Mouse (Mus musculus) MEL (cell line): ENCODE measurements around the gene Col6a1. TPM values are rescaled to one million over a fixed set of nuclear protein-coding genes. Genes with fewer than 3 reads are reported as not detected.

Source experiments
- MAZ ChIP-seq: IDR thresholded peaks from 2 replicates; pipeline ENCODE4 v1.6.1; 2012; ENCODE audit warnings: low read depth, mild to moderate bottlenecking, inconsistent platforms, low read length, improper control_type of control experiment
- polyA plus RNA-seq, 2 experiments: library from polyadenylated mRNA; stranded (reverse) in 1 of 2; unstranded in 1 of 2; fragments of >175 nt in 1 of 2; fragments of >200 nt in 1 of 2; gene quantifications; 2 replicates each; pipeline versions ENCODE4 v1.2.1 to v1.2.4; 2012; ENCODE audit warnings: low replicate concordance in 2 of 2, low read depth in 1 of 2; ENCODE audit not compliant: insufficient read length in 2 of 2, insufficient read depth in 1 of 2, missing spikeins in 1 of 2
- total RNA-seq: library from RNA; depleted of rRNA; stranded (reverse); fragments of 300-350 nt; gene quantifications from 2 replicates; pipeline ENCODE4 v1.2.3, GENCODE M21; 2012; rRNA removed

Gene Col6a1
- total and polyA plus RNA-seq, 3 experiments: not detected

DNA sequence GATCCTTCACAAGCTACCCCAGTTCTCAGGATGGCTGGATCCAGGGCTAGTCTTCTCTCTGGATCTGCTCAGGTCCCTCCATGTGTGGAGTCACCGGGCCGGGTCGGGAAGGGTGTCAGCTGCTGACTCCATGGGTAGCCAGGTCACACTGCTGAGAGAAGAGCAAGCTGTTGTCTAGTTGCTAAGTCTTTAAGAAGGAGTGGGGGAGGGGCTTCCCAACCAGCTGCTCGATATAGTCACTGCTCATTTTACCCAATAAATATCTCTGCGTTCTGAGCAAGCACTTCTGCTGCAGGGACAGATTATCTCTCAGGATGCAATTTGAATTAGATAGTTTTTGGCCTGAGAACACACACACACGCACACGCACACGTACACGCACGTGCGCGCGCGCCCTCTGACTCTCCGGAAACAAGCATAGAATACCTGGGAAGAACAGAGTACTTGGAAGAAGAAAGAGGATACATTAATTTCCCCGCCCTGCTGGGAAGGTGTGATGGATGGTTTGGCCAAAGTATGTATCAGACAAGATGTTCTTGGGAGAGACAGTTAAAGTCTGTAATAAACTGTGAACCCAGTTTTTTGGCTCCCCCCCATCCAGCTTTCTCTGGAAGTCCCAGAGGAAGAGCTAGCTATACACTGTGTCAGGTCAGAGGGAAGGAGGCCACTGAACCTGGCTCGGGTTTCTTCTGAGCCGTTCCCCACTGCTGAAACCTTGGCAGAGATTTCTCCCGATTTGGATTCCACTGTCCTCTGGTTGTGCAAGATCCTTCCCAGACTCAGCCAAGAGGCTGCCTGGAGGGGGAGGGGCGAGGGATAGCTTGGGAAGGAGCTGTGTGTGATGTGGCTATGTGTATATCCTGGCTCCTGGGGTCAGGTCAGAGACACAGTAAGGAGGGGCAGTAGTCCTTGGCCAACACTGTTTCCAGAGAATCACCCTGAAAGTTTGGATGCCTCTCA is 61.5 kb downstream of the Col6a1 start (continued):
- no peak for TF ChIP-seq MAZ

Other genes starting within 250 kb of the Col6a1 start
- gene Lss, start 194.6 kb downstream of the Col6a1 start, total RNA-seq: 26.3 and 27.5 TPM in 2 replicates
- gene Lss, start 194.6 kb downstream of the Col6a1 start, polyA plus RNA-seq: 10 to 100 TPM; 27.5 to 28.3 TPM
- not detected in 2 replicates for gene Spatc1l, start 163.9 kb downstream of the Col6a1 start, total RNA-seq
- gene Spatc1l, start 163.9 kb downstream of the Col6a1 start, polyA plus RNA-seq: not detected
- not detected in 2 replicates for gene Ftcd, start 150.5 kb downstream of the Col6a1 start, total RNA-seq
- gene Ftcd, start 150.5 kb downstream of the Col6a1 start, polyA plus RNA-seq: not detected
- gene Col6a2, start 102.5 kb downstream of the Col6a1 start, total RNA-seq: not detected in 2 replicates
- not detected for gene Col6a2, start 102.5 kb downstream of the Col6a1 start, polyA plus RNA-seq
- gene Pcbp3, start 235.7 kb upstream of the Col6a1 start, total RNA-seq: 1.1 and 1.2 TPM in 2 replicates
- 1 to 10 TPM in 1 of 2 experiments, not detected in 1; 3.3 TPM for gene Pcbp3, start 235.7 kb upstream of the Col6a1 start, polyA plus RNA-seq